Mouse (Mus musculus) inflammation-experienced regulatory T-cells (primary cell): Measurements from ENCODE around the gene Vmn2r110. TPM values are rescaled to one million over a fixed set of nuclear protein-coding genes. Genes with fewer than 3 reads are reported as not detected.

ENCODE experiments used
- polyA plus RNA-seq, 2 experiments: library from polyadenylated mRNA; unstranded; fragments of 100-300 nt; shearing (Covaris generic); gene quantifications; one replicate each; pipeline ENCODE4 v1.2.1; 2017

The Vmn2r110 gene
- polyA plus RNA-seq = under 1 TPM; 0.02 to 0.05 TPM

DNA sequence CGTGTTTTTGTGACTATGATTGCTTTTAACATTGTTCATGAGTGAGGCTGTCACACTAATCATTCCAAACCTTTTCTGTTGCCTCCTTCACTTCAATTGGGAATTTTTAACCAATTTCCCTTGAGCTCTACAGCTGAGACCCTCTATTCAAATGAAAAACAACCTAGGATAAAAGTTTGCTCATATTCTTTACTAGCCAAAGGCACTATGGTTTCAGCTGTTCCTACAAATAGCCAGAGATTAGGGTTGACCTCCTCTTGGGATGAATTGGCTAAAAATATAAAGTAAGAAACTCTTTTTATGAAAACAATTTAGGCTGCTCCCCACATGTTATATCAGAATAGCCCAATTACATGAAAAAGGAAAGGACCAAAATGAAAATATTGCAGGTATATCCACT lies at the start of gene Vmn2r110:
Vmn2r110 (minus strand) TSS at position 101 of the 400 bp plus-strand sequence.

DNA sequence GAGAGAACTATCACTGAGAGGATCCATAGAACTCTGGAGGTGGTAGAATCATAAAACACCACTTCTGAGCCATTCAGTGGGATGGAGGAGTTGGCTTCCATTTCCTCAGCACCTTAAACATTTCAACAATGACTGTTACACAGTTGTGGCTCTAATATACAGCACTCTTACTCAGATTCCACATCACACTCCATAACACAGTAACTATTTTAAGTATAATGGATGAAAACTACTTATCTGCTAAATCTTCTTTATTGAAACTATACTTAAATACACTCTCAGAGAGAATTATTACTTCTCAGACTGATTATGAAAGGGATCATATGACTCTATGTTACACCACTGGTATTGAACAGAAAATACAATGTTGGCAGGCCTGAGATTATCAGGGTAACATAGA lies 28.6 kb upstream of the Vmn2r110 start, which contains the start of gene Fpr-rs3:
Fpr-rs3 (minus strand) TSS at position 101 of the 400 bp plus-strand sequence.

DNA sequence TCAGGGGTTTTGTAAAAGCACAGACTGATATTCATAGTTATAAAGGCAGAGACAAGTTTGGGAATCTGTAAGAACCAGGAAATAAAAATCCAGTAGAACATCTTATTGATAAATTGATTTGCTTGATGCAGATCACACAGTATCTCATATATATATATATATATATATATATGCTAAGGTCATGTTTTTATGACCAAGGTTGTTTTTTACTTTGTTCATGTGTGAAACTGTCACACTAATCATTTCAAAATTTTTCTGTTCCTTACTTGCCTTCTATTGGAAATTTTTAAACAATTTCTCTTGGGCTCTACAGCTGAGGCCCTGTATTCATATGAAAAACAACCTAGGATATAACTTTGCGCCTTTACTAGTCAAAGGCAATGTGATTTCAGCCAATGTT lies 31.6 kb downstream of the Vmn2r110 start, which contains the start of gene Vmn2r109:
Vmn2r109 (minus strand) TSS at position 101 of the 400 bp plus-strand sequence.

Other genes with a start within 250 kb of the Vmn2r110 start
- gene Vmn1r224, start 182.3 kb downstream of the Vmn2r110 start, polyA plus RNA-seq = under 1 TPM in 1 of 2 experiments, not detected in 1; 0.41 TPM
- under 1 TPM; 0.02 to 0.13 TPM for gene Vmn2r108, start 115.1 kb downstream of the Vmn2r110 start, polyA plus RNA-seq
- not detected for gene Vmn1r225, start 98.3 kb downstream of the Vmn2r110 start, polyA plus RNA-seq
- gene Vmn2r109, start 31.7 kb downstream of the Vmn2r110 start, polyA plus RNA-seq = under 1 TPM; 0.05 to 0.23 TPM
- not detected for gene Fpr-rs3, start 28.5 kb upstream of the Vmn2r110 start, polyA plus RNA-seq
- under 1 TPM in 1 of 2 experiments, not detected in 1; 0.33 TPM for gene Vmn1r226, start 86.4 kb upstream of the Vmn2r110 start, polyA plus RNA-seq
- gene Vmn1r227, start 133.4 kb upstream of the Vmn2r110 start, polyA plus RNA-seq = under 1 TPM in 1 of 2 experiments, not detected in 1; 0.17 TPM
- not detected for gene Vmn1r228, start 189.7 kb upstream of the Vmn2r110 start, polyA plus RNA-seq
- gene Vmn1r229, start 215.1 kb upstream of the Vmn2r110 start, polyA plus RNA-seq = under 1 TPM; 0.05 to 0.38 TPM
- gene Vmn1r230, start 244.0 kb upstream of the Vmn2r110 start, polyA plus RNA-seq = under 1 TPM in 1 of 2 experiments, not detected in 1; 0.06 TPM